Mouse (Mus musculus) WW6 (cell line): ENCODE data around the gene Asf1a.
"Not testable (repeated sequence)": the region's sequence is repeated elsewhere in the genome, so short reads cannot be mapped to it uniquely, and the experiment has no call there.

Source experiments
- DNase-seq: peaks from one replicate; pipeline ENCODE4 v3.0.0-alpha.2; 2013; ENCODE audit warnings: low read depth, low spot score

The Asf1a gene

GRCm38 (mm10) chr10:53641507-53641906 lies 45.0 kb downstream of the Asf1a start:
- DNase-seq = no peak

- DNase-seq = no peak
Measured at GRCm38 (mm10) chr10:53650683-53651082, 54.1 kb downstream of the Asf1a start.

GRCm38 (mm10) chr10:53654239-53654638 lies 57.7 kb downstream of the Asf1a start:
- not testable (repeated sequence) for DNase-seq
